ENCODE assay signal across 24 mouse cellular contexts in genomic region chr2:158857579-158857978, GRCm38 (mm10).
DNase-seq lines count a peak whose midpoint lies in the region; ATAC-seq and TF ChIP-seq lines count a peak whose summit lies in the region.
"Had no signal": no experiment of that assay in that cellular context is flagged by ENCODE, and none has a peak within 500 bp of the region (broad histone marks: within the 10 kb centered on the region; RNA-seq: fewer than 3 reads in every experiment).

No protein-coding gene starts in this region.

- peak; percentile 53 for DNase-seq in kidney, adult 18-20 months
- no peak for DNase-seq in intestine, embryonic 14.5 days (ENCODE audit: low spot score)
- DNase-seq in kidney, adult 9 months = peak; percentile 69
- DNase-seq in forebrain, embryonic 11.5 days (ENCODE audit: low spot score) = no peak
- no peak for DNase-seq in thymus, adult 2 months
- DNase-seq in retina, embryonic 14.5 days (ENCODE audit: low spot score) = no peak
- DNase-seq: adrenal gland, postnatal 14 days; cerebellum, adult 9-10 months; forebrain, postnatal 0 days; heart, adult 11 months; lung, postnatal 36 days; thymus, adult 18-20 months; thymus, postnatal 4 days had no signal

- H3K27me3 ChIP-seq in kidney, embryonic 14.5 days (ENCODE audit: control insufficient read depth, insufficient read depth, low read length) = no peaks in the 10 kb centered on the region
- H3K27me3 ChIP-seq in intestine, embryonic 14.5 days (replicated peaks; ENCODE audit: control insufficient read depth, insufficient read depth, low read length) = no peaks in the 10 kb centered on the region
- H3K27me3 ChIP-seq in small intestine, adult 2 months (ENCODE audit: control insufficient read depth, insufficient read depth, low read length) = no peaks in the 10 kb centered on the region
- H3K27me3 ChIP-seq in forebrain, embryonic 11.5 days (ENCODE audit: control insufficient read depth, insufficient read depth, low read length) = no peaks in the 10 kb centered on the region
- H3K27me3 ChIP-seq in thymus, adult 2 months (ENCODE audit: control insufficient read depth, insufficient read depth, low read length) = no peaks in the 10 kb centered on the region
- H3K27me3 ChIP-seq: limb, embryonic 12.5 days; lung, embryonic 15.5 days; neural tube, embryonic 15.5 days had no signal

- H3K9me3 ChIP-seq in kidney, embryonic 14.5 days (ENCODE audit: control insufficient read depth, low read length) = no peaks in the 10 kb centered on the region
- H3K9me3 ChIP-seq in intestine, embryonic 14.5 days (ENCODE audit: control insufficient read depth, low read length) = no peaks in the 10 kb centered on the region
- no peaks in the 10 kb centered on the region for H3K9me3 ChIP-seq in forebrain, embryonic 11.5 days (ENCODE audit: control insufficient read depth, low read length)
- H3K9me3 ChIP-seq: forebrain, embryonic 10.5 days; hindbrain, embryonic 10.5 days; limb, embryonic 12.5 days; lung, embryonic 15.5 days; neural tube, embryonic 15.5 days had no signal

- peaks cover 20% of the 10 kb centered on the region for H3K36me3 ChIP-seq in kidney, embryonic 14.5 days (ENCODE audit: control insufficient read depth, insufficient read depth, low read length)
- peaks cover 30% of the 10 kb centered on the region; the same call in 1 of the 2 replicates for H3K36me3 ChIP-seq in intestine, embryonic 14.5 days (ENCODE audit: control insufficient read depth, insufficient read depth, low read length)
- H3K36me3 ChIP-seq in small intestine, adult 2 months (ENCODE audit: control insufficient read depth, insufficient read depth, low read length) = peaks cover 4% of the 10 kb centered on the region
- H3K36me3 ChIP-seq in forebrain, embryonic 11.5 days (ENCODE audit: control insufficient read depth, insufficient read depth, low read length) = no peaks in the 10 kb centered on the region; the same call in 1 of the 2 replicates
- no peaks in the 10 kb centered on the region for H3K36me3 ChIP-seq in thymus, adult 2 months (ENCODE audit: control insufficient read depth, insufficient read depth, low read length)
- H3K36me3 ChIP-seq: lung, embryonic 15.5 days had no signal

- no peak for ATAC-seq in kidney, embryonic 14.5 days (ENCODE audit: low FRiP score, low TSS enrichment)
- peak; percentile 67 for ATAC-seq in intestine, embryonic 14.5 days (replicated peaks; ENCODE audit: low FRiP score, low TSS enrichment, low read depth)
- ATAC-seq in forebrain, embryonic 11.5 days (replicated peaks; ENCODE audit: low FRiP score) = no peak
- ATAC-seq: CD4-positive, CD25-positive, alpha-beta regulatory T cell, adult 4 months; forebrain, postnatal 0 days had no signal

- TF ChIP-seq POLR2A in small intestine, adult 2 months (IDR thresholded peaks at IDR 0.05; ENCODE audit: low read depth, low read length) = peak; percentile 33; the same call in 1 of the 2 replicates
- no peak for TF ChIP-seq POLR2A in thymus, adult 2 months (IDR thresholded peaks at IDR 0.05; ENCODE audit: control insufficient read depth, extremely low read depth, insufficient read depth, low read length, poor library complexity)

- no peak overlapping the region for H3K4me3 ChIP-seq in kidney, embryonic 14.5 days (ENCODE audit: low read length)
- H3K4me3 ChIP-seq in intestine, embryonic 14.5 days (ENCODE audit: low read depth, low read length) = no peak overlapping the region
- H3K4me3 ChIP-seq in small intestine, adult 2 months (ENCODE audit: low read depth, low read length) = peak overlapping the region; percentile 33
- no peak overlapping the region for H3K4me3 ChIP-seq in forebrain, embryonic 11.5 days (ENCODE audit: low read depth, low read length)
- H3K4me3 ChIP-seq in thymus, adult 2 months (ENCODE audit: control insufficient read depth, insufficient read depth, low read length) = no peak overlapping the region
- H3K4me3 ChIP-seq: forebrain, embryonic 10.5 days; hindbrain, embryonic 10.5 days; layer of hippocampus, adult 2 months; limb, embryonic 12.5 days; lung, embryonic 15.5 days; neural tube, embryonic 15.5 days had no signal

- 84% methylated on average over 15 of the region's 15 CpGs for WGBS in kidney, embryonic 14.5 days
- WGBS in intestine, embryonic 14.5 days = 75% methylated on average over 15 of the region's 15 CpGs
- WGBS in small intestine, adult 2 months = 22% methylated on average over 15 of the region's 15 CpGs
- WGBS in forebrain, embryonic 11.5 days = 92% methylated on average over 15 of the region's 15 CpGs
- 95% methylated on average over 15 of the region's 15 CpGs for WGBS in thymus, adult 2 months

- H3K4me1 ChIP-seq in kidney, embryonic 14.5 days (ENCODE audit: control insufficient read depth, insufficient read depth, low read length) = no peaks in the 10 kb centered on the region
- H3K4me1 ChIP-seq in intestine, embryonic 14.5 days (replicated peaks; ENCODE audit: control insufficient read depth, insufficient read depth, low read length) = peaks cover 21% of the 10 kb centered on the region
- peaks cover 42% of the 10 kb centered on the region for H3K4me1 ChIP-seq in small intestine, adult 2 months (ENCODE audit: control insufficient read depth, insufficient read depth, insufficient read length, low read length)
- no peaks in the 10 kb centered on the region for H3K4me1 ChIP-seq in forebrain, embryonic 11.5 days (replicated peaks; ENCODE audit: control insufficient read depth, insufficient read depth, low read length)
- H3K4me1 ChIP-seq in thymus, adult 2 months (replicated peaks; ENCODE audit: control insufficient read depth, insufficient read depth, low read length) = no peaks in the 10 kb centered on the region
- H3K4me1 ChIP-seq: forebrain, embryonic 10.5 days; hindbrain, embryonic 10.5 days; limb, embryonic 12.5 days; lung, embryonic 15.5 days; neural tube, embryonic 15.5 days had no signal

- no peak overlapping the region for H3K27ac ChIP-seq in kidney, embryonic 14.5 days (ENCODE audit: low read depth, low read length)
- H3K27ac ChIP-seq in intestine, embryonic 14.5 days (ENCODE audit: low read depth) = no peak overlapping the region
- H3K27ac ChIP-seq in small intestine, adult 2 months (ENCODE audit: insufficient read depth, low read depth, low read length) = peak overlapping the region; percentile 97
- no peak overlapping the region for H3K27ac ChIP-seq in forebrain, embryonic 11.5 days (ENCODE audit: low read depth, low read length)
- no peak overlapping the region for H3K27ac ChIP-seq in thymus, adult 2 months (ENCODE audit: control insufficient read depth, insufficient read depth, low read length)
- H3K27ac ChIP-seq: forebrain, embryonic 10.5 days; hindbrain, embryonic 10.5 days; layer of hippocampus, adult 2 months; limb, embryonic 12.5 days; liver, embryonic 14.5 days; lung, embryonic 15.5 days; neural tube, embryonic 15.5 days had no signal

- H3K4me2 ChIP-seq in kidney, embryonic 14.5 days (replicated peaks; ENCODE audit: low read depth, low read length) = no peak overlapping the region
- H3K4me2 ChIP-seq in intestine, embryonic 14.5 days (ENCODE audit: low read length) = no peak overlapping the region
- H3K4me2 ChIP-seq in forebrain, embryonic 11.5 days (ENCODE audit: low read depth, low read length, severe bottlenecking) = no peak overlapping the region
- H3K4me2 ChIP-seq: heart, embryonic 11.5 days; limb, embryonic 12.5 days; lung, embryonic 15.5 days; neural tube, embryonic 15.5 days had no signal

- no peak overlapping the region for H3K9ac ChIP-seq in kidney, embryonic 14.5 days (ENCODE audit: low read depth, low read length)
- no peak overlapping the region for H3K9ac ChIP-seq in intestine, embryonic 14.5 days (ENCODE audit: low read length)
- H3K9ac ChIP-seq in forebrain, embryonic 11.5 days (ENCODE audit: low read length) = no peak overlapping the region
- H3K9ac ChIP-seq: forebrain, postnatal 0 days; limb, embryonic 12.5 days; liver, embryonic 14.5 days; lung, embryonic 15.5 days; neural tube, embryonic 15.5 days had no signal

- no peak for TF ChIP-seq CTCF in small intestine, adult 2 months (IDR thresholded peaks at IDR 0.05; ENCODE audit: extremely low read depth, insufficient read length, insufficient replicate concordance, low read depth, low read length)
- no peak for TF ChIP-seq CTCF in thymus, adult 2 months (IDR thresholded peaks at IDR 0.05; ENCODE audit: borderline replicate concordance, control insufficient read depth, extremely low read depth, insufficient read depth, low read length, poor library complexity)

Comparison
In these comparisons a context has a peak if more than half of its experiments do, and no peak if none do; other contexts are left out.
1. DNase-seq: peak in kidney, adult 18-20 months (single experiment) and kidney, adult 9 months (single experiment); none in intestine, embryonic 14.5 days (single experiment), forebrain, embryonic 11.5 days (single experiment), thymus, adult 2 months (single experiment) and retina, embryonic 14.5 days (single experiment).